Mouse (Mus musculus) left cerebral cortex, postnatal 4 days (tissue): ENCODE data around the gene Larp4b. TPM values are rescaled to one million over a fixed set of nuclear protein-coding genes. Genes with fewer than 3 reads are reported as not detected.

Experiments used
- DNase-seq: peaks from one replicate; pipeline ENCODE4 v3.0.0-alpha.2; 2022
- intact Hi-C: fragments of 180-260 bp; cut with DNase I; formaldehyde crosslinking; loops from one replicate; pipeline ENCODE4 v1.15.1; 2025
- total RNA-seq, 2 experiments: library from RNA; stranded (reverse); gene quantifications; 2 replicates each; pipeline ENCODE4 v1.2.3; 2021

The Larp4b gene
- total RNA-seq, 2 experiments from 2014 or later: 96.7 to 105 TPM

GRCm38 (mm10) chr13:9199465-9199844 is 105.8 kb downstream of the Larp4b start:
- DNase-seq: no peak

GRCm38 (mm10) chr13:9222761-9223405 is 129.2 kb downstream of the Larp4b start:
- intact Hi-C loops: no loop called here
- no peak for DNase-seq

More at GRCm38 (mm10) chr13:9199465-9199844, 105.8 kb downstream of the Larp4b start:
- intact Hi-C loops: no loop called here

Other genes with a start within 250 kb of the Larp4b start
- gene Wdr37, start 222.0 kb upstream of the Larp4b start, total RNA-seq: 10 to 100 TPM; 67.8 to 69.3 TPM
- 10 to 100 TPM; 74.3 to 90.3 TPM for gene Idi1, start 208.4 kb upstream of the Larp4b start, total RNA-seq
- not detected for gene Gm9745, start 145.7 kb upstream of the Larp4b start, total RNA-seq
- gene Idi2, start 141.0 kb upstream of the Larp4b start, total RNA-seq: not detected
- gene Gtpbp4, start 97.8 kb upstream of the Larp4b start, total RNA-seq: 10 to 100 TPM; 49.7 to 51.9 TPM
- gene Dip2c, start 182.6 kb downstream of the Larp4b start, total RNA-seq: 10 to 100 TPM; 83.9 to 85.2 TPM